Mouse (Mus musculus) heart, postnatal 25 days (tissue): ENCODE results near the gene Spryd4. TPM values are rescaled to one million over a fixed set of nuclear protein-coding genes. Genes with fewer than 3 reads are reported as not detected.
"Not testable (repeated sequence)": the region's sequence is repeated elsewhere in the genome, so short reads cannot be mapped to it uniquely, and the experiment has no call there.

ENCODE experiments used
- DNase-seq: peaks from one replicate; pipeline ENCODE4 v3.0.0; 2022; ENCODE audit warnings: low spot score
- intact Hi-C: fragments of 180-260 bp; cut with DNase I; formaldehyde crosslinking; loops from one replicate; pipeline ENCODE4 v1.15.1; 2025
- total RNA-seq, 2 experiments: library from RNA; stranded (reverse); gene quantifications; 2 replicates each; pipeline ENCODE4 v1.2.3; 2021

Spryd4 gene
- total RNA-seq = 10 to 100 TPM; 42.8 to 45.5 TPM

DNA sequence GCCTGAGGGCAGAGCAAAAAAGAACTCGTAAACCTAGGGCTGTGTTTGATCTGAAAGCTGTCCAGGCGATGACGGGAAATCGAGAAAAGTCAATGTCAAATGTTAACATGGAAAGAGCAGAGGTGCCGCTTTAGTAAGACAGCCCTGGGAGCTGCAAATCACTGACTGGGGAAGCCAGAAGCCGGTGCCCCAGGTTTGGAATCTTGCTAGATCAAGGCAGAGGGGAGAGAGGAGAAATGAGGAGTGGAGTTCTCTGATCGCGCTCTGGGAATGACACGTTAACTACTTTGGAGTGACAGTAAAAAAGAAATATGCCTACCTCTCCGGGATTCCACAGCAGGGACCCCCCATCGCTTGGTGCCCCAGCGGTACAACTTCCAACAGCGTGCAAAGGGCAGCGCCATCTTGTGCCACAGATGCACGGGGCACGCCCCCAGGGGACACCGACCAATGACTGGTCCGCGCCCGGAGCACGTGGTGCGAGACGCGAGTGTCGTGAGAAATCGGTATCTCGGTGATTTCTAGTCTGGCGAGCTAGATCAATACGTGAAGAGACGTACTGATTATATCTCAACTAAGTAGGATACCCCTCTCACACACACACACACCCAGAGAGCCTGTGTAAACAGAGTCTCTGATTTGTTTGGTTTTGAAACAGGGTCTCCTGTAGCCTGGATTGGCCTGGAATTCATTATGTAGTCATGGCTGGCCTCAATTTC lies at the start of gene Spryd4:
Spryd4 (minus strand) TSS at position 418 of the 719 bp plus-strand sequence.
- intact Hi-C loops = no loop called here
- peak; percentile 79 for DNase-seq

DNA sequence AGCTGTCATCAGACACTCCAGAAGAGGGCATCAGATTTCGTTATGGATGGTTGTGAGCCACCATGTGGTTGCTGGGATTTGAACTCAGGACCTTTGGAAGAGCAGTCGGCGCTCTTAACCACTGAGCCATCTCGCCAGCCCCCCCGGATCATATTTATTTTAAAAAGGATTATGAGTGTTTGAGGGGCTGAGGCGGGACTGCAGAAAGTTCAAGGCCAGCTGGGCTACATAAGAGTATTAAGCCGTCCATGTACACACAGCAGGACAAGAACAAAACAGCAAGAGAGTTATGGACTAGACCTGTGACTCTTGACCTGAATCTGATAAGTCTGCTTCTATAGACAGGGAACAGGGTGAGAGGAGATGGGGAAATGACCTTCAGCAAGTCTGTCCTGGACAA lies 48.8 kb upstream of the Spryd4 start:
- DNase-seq, intact Hi-C loops: not testable (repeated sequence)

DNA sequence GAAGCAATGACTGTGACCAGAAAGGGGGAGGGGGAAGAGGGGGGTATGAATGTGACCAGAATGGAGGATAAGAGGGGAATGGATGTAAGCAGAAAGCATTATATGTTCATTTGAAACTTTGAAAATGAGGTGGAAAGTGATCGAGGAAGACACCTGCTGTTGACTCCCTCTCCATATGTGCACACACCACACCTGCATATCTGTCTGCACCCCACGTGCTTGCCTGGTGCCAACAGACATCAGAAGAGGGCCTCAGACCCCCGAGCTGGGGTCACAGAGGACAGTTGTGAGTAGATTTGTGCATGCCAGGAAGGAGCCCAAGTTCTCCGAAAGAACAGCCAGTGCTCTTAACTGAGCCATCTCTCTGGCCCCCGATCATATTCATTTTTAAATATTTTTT lies 48.3 kb upstream of the Spryd4 start:
- intact Hi-C loops = no loop called here

DNA sequence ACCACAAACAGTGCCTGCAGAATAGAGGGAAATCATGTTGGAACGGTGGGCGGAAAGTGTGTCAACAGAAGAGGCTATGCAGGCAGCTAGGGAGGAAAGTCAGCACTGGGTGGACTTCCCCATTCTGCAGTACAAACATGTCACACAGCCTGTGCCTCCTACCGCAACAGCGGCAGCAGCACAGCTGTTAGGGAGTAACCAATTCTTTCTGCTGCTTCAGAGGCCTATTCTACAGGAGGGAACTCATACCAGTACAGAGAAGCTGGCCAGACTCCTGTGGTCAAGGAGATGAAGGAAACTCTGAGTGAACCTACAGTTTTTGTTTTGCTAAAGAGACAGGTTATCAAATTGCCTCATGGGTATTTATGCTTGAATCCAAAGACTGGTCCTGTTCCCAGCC lies 47.3 kb upstream of the Spryd4 start:
- intact Hi-C loops = no loop called here
- no peak for DNase-seq

More for the DNA sequence above, 48.3 kb upstream of the Spryd4 start:
- DNase-seq = no peak

DNA sequence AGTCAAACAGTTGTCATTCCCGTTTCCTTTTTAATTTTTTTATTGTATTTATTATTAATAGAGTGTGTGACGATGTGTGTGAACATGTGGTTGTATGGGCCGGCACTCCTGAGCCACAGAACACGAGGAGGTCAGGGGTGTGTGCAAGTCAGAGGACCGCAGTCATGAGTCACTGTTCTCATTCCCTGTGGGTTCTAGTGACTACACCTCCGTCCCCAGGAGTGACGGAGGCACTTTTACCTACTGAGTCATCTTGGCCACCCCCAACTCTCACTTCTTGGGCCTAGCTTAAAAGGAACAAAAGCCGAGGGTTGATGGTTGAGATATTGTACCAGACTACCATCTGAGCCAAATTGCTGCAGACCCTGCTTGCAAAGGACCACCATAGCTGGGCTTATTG lies 44.7 kb upstream of the Spryd4 start:
- intact Hi-C loops = no loop called here
- DNase-seq = no peak

DNA sequence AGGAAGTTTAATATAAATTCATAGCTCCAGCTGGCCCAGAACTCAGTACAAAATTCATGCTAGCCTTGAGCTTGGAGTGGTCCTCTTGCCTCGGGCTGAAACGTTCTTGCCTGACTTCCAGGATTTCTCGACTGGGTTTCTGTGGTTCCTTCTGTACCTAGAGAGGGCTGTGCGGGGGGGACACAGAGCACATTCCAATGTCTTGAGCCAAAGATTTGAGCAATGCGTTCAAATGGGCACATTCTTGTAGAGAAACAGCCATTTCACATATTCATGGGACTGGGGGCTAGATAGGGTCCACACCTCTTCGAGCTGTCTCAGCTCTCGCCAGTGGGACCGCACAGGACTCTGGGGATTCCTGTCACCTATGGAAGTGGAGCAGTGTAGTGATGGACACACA lies 44.3 kb upstream of the Spryd4 start:
- intact Hi-C loops = no loop called here
- no peak for DNase-seq

DNA sequence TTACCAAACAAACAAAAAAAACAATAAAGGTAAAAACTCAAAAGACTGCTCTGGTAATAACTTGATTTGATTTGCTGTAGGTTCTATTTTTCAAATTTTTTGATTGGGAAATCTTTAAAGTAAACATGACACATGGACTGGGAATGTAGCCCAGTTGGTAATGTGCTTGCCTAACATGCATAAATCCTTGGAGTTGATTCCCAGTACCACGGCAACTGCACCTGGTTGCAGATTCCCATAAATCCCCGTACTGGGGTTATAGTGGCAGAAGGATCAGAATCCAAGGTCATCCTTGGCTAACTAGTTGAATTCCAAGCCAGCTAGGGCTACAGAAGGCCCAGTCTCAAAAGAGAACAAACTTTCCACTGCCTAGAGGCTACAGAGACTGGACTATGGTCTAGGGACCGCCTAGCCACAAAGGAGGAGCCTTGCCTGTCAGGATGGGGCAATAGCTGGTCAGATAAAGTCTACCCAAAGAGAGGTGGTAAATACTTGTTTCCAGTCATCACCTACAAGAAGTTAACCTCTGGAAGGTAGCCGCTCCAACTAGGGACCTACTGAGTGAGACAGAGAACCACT lies 42.2 kb upstream of the Spryd4 start, which contains the start of gene Apon:
Apon (plus strand) TSS at position 420 of the 579 bp plus-strand sequence.
- intact Hi-C loops = no loop called here

DNA sequence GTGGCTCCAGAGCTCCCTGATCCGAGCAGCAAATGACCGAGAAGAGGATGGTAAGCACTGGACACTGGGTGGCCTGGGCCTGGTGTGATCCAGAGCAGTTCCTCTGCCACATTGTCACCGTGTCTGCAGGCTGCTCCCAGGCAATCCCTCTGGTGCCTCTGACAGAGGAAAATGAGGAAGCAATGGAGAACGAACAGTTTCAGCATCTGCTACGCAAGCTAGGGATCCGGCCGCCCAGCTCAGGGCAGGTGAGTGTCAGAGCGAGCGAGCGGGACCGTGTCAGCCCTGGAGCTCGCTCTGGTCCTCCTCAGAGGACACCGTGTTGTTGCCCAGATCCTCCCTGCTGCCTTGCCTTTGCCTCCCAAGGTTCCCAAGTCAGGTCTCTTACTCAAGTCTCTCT lies 39.0 kb upstream of the Spryd4 start:
- intact Hi-C loops = no loop called here

More for the DNA sequence above, 42.2 kb upstream of the Spryd4 start, which contains the start of gene Apon:
- DNase-seq = no peak

DNA sequence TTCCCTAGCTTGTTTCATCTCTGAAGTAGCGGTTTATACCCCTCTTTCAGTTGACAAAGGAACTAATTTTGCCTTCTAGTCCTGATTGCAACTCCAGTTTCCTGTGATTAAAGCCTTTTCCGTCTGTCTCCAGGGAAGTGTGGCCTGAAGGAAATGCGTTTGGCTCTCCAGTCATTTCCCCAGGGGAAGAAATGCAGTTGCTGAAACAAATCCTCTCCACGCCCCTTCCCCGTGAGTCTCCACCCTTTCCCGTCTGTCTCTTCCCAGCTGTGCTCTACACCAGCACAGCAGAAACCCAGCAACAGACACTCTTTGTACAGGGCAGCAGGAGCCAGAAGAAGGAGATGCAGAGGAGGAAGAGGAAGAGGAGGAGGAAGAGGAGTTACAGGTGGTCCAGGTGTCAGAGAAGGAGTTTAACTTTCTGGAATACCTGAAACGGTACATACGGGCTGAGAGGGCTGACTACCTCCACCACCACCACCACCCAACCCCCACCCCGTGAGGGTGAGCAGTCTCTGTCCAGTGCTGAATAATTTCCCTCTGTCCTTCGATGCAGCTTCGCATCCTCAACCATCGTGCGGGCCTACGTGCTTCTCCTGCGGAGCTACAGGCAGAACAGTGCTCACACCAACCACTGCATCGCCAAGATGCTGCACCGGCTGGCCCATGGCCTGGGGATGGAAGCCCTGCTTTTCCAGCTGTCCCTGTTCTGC lies 35.6 kb upstream of the Spryd4 start:
- peak; percentile 62 for DNase-seq
- intact Hi-C loops = no loop called here

More for the DNA sequence above, 39.0 kb upstream of the Spryd4 start:
- DNase-seq = no peak

DNA sequence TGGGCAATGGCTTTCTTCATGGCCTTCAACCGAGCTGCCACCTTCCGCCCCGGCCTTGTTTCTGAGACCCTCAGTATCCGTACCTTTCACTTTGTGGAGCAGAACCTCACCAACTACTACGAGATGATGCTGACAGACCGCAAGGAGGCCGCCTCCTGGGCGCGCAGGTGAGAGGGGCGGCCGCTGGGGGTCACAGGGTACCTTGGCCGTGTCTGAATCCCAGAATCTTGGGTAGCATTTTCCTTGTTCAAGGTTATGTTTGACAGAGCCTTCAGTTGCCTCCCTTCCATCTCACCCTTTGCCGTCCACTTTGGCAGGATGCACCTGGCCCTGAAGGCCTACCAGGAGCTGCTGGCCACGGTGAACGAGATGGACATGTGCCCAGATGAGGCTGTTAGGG lies 32.5 kb upstream of the Spryd4 start:
- no peak for DNase-seq
- intact Hi-C loops = no loop called here

DNA sequence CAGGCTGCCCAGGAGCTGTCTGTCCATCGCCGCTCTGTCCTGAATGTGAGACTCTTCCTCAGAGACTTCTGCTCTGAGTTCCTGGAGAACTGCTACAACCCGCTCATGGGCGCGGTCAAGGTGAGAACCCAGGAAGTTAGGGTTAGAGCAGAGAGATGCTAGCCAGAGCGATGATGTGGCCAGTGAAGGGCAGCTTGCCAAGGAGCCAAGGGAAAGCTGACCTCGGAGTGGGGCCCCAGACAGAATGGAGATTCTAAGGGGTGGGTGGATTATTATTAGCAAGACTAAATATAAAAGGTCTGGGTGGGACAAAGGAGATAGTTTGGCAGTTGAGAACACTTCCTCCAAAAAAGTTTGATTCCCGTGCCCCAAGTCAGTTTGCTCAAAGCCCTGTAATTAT lies 31.6 kb upstream of the Spryd4 start:
- intact Hi-C loops = no loop called here

DNA sequence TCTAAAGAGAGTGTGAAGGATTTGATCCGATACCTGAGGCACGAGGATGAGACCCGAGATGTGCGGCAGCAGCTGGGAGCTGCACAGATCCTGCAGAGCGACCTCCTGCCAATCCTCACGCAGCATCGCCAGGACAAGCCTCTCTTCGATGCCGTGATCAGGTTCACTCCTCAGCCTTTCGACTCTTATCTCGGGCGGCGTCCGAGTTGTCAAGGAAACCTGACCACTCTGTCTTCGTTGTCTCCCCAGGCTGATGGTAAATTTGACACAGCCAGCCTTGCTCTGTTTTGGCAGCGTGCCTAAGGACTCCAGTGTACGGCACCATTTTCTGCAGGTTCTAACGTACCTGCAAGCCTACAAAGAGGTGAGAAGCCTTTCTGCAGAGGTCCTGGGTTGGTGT lies 28.5 kb upstream of the Spryd4 start:
- no peak for DNase-seq
- intact Hi-C loops = no loop called here

More for the DNA sequence above, 31.6 kb upstream of the Spryd4 start:
- no peak for DNase-seq

DNA sequence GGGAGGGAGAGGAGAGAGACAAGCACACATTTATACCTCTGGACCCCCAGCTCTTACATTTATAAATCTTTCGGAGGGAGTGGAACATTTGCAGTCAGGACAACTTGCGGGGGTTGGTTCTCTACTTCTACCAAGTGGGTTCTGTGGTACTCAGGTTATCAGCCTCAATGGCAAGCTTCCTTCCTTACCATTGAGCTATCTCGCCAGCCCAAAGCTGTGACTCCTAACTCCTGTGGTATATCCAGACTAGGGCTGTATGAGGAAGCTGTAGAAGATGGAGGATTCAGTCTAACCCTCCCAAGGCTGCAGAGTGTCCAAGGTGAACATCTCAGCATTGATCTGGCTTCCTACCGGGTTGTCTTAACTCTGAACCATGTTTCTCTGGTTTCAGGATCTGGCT lies 27.5 kb upstream of the Spryd4 start:
- no peak for DNase-seq
- intact Hi-C loops = no loop called here

DNA sequence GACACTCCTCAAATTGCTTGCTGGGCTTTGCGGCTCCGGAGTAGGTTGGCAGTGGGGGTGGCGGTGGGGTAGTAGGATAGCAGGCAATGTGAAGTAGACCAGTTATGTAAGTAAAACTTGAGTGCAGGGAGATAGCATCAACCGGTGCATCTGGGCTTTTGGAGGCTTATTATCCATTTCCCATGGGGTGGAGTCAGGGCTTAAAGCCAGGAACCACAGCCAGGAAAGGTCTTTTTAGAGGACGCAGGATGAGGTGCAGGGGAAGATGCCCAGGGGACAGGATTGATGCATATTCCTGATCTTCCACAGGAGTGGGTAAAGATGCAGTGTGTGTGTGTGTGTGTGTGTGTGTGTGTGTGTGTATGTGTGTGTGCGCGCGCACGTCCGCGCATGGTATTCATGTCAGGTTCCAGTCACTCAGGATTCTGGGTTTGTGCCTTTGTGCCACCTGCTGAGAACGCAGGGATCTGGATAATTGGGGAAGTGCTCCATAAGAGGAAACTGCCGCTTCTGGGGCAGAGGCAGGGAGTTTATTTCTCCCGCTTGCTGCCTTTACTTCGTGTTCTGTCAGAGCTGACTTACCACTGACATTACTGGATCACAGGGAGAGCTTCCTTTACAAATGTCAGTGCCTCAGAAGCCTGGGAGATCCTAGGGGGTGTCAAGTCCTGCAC lies 26.3 kb upstream of the Spryd4 start:
- peak; percentile 36 for DNase-seq
- intact Hi-C loops = no loop called here

DNA sequence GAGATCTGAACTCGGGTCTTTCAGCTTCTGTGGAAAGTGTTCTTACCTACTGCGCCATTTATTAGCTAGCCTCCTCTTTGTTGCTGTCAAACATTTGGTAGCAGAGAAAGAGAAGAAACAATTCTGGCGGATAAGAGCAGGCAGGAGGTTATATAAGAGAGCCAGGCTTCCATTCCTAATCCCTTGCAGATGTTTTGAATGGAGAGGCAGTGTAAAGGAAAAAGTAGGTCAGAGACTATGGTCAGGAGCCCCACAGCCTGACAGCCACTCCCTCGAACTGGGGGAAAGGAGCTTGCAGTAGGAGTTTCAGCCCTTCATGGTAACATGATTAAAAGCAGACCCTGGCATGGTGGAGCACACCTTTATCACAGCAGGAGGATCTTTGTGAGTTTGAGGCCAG lies 24.7 kb upstream of the Spryd4 start:
- DNase-seq = no peak
- intact Hi-C loops = no loop called here

DNA sequence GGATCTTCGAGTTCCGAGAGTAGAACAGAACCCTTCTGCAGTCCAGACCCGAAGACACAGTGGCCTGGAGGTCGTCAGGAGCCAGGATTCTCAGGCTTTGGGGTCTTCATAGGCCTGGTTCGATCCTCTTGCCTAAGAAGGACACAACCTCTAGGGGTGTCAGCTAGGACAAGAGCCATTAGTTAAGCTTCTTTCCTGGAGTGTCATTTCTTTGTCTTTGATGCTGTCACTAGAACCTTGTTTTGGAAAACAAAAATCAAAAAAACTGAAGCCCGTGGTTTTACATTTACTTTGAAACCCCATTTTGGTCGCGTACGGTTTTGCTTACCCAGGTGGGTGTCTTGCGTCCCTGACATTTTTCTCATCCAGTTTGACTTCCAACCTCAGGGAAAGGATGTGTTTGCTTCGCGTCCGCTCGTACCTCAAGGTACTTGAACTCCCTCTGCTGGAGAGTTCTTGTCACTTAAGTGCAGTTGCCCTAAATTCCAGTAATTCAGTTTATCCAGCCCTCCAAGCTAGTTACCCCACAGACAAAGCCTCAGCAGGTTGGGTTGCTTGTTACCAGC lies 20.9 kb upstream of the Spryd4 start:
- DNase-seq = no peak
- intact Hi-C loops = loop anchor here (1.0 to 5.0 kb wide), 2 partner anchors 19 to 40 kb away; partner anchors contain the start of gene Stat2

DNA sequence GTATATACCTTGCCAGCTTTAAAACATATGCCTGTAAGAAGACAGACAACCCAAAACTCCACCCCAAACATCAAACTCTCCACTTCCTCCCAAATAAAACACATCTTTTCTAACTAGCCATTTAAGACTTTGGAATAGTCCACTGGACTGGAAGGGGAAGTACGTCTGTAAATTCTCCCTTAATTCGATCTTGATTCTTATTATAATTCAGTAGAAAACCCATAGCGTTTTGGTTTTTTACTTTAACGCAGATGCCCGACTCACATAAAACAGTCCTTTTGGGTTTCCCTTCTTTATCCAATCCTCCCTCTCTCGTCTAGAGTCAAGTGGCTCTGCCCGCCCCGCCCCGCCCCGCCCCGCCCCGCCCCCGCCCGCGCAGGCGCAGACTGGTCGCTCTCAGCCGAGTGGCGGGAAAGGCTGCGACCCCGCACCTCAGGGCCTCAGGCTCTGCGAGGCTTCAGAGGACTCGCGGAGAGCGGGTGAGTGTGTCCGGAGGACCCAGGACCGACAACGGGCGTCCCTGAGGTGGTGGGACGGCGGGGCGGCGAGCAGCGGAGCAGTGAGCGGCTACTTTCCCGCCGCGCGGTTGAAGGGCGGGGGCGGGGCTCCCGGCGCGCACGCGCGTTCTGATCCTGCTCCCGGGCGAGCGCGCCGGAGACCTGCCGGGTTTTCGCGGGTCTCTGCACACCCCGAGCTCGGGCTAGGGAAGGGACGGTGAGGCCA lies 20.3 kb upstream of the Spryd4 start, which contains the start of gene Timeless:
Timeless (plus strand) TSS at position 369 of the 723 bp plus-strand sequence.
- peak; percentile 71 for DNase-seq
- intact Hi-C loops = loop anchor here (1.0 to 5.0 kb wide), 2 partner anchors 19 to 40 kb away; partner anchors contain the start of gene Stat2

DNA sequence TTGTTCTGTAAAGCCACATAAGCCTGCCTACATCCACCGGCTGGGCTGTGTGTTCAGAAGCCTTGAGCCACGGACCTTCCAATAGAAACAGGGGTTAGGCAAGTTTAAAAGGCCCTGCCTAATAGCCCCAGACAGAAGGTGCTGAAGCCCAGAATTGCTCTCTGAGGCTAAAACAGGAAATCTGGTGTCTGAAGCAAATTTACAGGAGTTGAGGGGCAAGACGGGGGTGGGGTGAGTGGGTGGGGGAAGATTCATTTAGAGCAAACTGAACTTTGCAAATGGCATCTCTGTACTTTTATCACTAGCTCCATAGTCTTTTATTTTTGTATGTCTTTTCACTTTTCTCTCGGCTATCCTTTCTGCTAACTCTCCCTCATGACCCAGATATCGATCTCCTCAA lies 19.5 kb upstream of the Spryd4 start:
- intact Hi-C loops = loop anchor here (5.0 kb wide), 1 partner anchor 41 kb away; the partner anchor contains the start of gene Stat2
- no peak for DNase-seq

DNA sequence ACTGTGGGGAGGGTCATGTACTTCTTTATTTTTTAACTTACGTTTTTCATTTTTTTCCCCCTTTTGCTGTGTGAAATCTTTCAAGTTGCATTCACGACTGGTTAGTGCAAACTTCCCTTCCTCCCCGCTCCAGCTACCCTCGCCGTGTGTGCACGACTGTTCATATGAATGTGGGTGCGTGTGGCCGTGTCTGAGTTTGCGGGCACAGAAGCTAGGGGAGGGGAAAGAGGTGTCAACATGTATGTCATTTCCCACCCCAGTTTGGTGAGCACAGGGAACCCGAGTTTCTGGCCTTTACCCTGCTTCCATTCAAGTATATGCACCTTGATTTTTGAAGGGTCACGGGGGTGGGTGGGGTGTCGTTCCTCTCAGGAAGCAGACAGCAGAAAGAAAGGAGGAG lies 19.0 kb upstream of the Spryd4 start:
- no peak for DNase-seq
- intact Hi-C loops = loop anchor here (5.0 kb wide), 1 partner anchor 42 kb away; the partner anchor contains the start of gene Stat2
